Mouse (Mus musculus): Measurements from ENCODE around the gene Bnip3. TPM values are rescaled to one million over a fixed set of nuclear protein-coding genes. Genes with fewer than 3 reads are reported as not detected.

Gene Bnip3
- total RNA-seq (2012; rRNA removed) (27.0 and 102 TPM in 2 replicates), total RNA-seq (2014; rRNA removed) (176 and 294 TPM in 2 replicates), polyA plus RNA-seq (2012; ENCODE audit: insufficient read length, low read depth) (15.7 and 20.8 TPM in 2 replicates)

GRCm38 (mm10) chr7:138909277-138910192 lies at the start of gene Bnip3:
Bnip3 (minus strand) TSS chr7:138909519.
- Histone ChIP-seq H3K9ac (ENCODE audit: insufficient read depth, low read depth) (peak within 1 kb of the TSS; percentile 69), H3K9me3 (replicated peaks; ENCODE audit: low read length) (no peaks in the 10 kb centered on the region), H3K4me1 (ENCODE audit: control insufficient read depth in 1 of 2, insufficient read depth in 2 of 2) (peaks cover 12 to 39% of the 10 kb centered on the region in 2 experiments), H3K27ac (ENCODE audit: insufficient read depth, low read depth) (peak within 1 kb of the TSS; percentile 25), H3K79me2 (replicated peaks; ENCODE audit: control insufficient read depth, extremely low read depth, insufficient read depth, poor library complexity, severe bottlenecking) (no peaks in the 10 kb centered on the region), H3K27me3 (replicated peaks) (peaks cover 18% of the 10 kb centered on the region), H3K36me3 (replicated peaks in 1 of 2; ENCODE audit: control insufficient read depth in 1 of 2, insufficient read depth in 1 of 2, low read length in 1 of 2) (no peaks in the 10 kb centered on the region), H3K4me2 (ENCODE audit: insufficient read depth, low read depth, poor library complexity, severe bottlenecking) (peak within 1 kb of the TSS; percentile 91), H3K4me3 (replicated peaks in 1 of 3; ENCODE audit: low read depth in 2 of 3, low read length in 2 of 3, poor library complexity in 1 of 3) (peak within 1 kb of the TSS; percentile 57 to 95 (median 93))
- DNase-seq (ENCODE audit: extremely low read depth), result peak; percentile 88
- no peak for TF ChIP-seq CHD2 (IDR thresholded peaks at IDR 0.05; ENCODE audit: low read length)
- TF ChIP-seq MAZ (IDR thresholded peaks at IDR 0.05; ENCODE audit: low read depth, low read length), result peak; percentile 85
- TF ChIP-seq IRF4 (IDR thresholded peaks at IDR 0.05; ENCODE audit: low read depth, low read length), result no peak
- TF ChIP-seq ELF1 (IDR thresholded peaks at IDR 0.05; ENCODE audit: low read depth, low read length), result peak; percentile 27; the same call in 1 of the 2 replicates
- TF ChIP-seq PAX5 (IDR thresholded peaks at IDR 0.05; ENCODE audit: low read length), result no peak
- TF ChIP-seq POLR2AphosphoS2 (IDR thresholded peaks at IDR 0.05; ENCODE audit: low read depth, low read length), result no peak
- no peak for TF ChIP-seq USF2 (conservative IDR thresholded peaks at IDR 0.05; ENCODE audit: low read depth, low read length)
- peak; percentile 34; the same call in 1 of the 2 replicates for TF ChIP-seq ZMIZ1 (IDR thresholded peaks at IDR 0.05; ENCODE audit: low read depth, low read length)
- TF ChIP-seq ZNF384 (IDR thresholded peaks at IDR 0.05; ENCODE audit: low read depth, low read length), result no peak
- no peak for TF ChIP-seq CHD1 (IDR thresholded peaks at IDR 0.05; ENCODE audit: low read depth, low read length)
- no peak for TF ChIP-seq KAT2A (IDR thresholded peaks at IDR 0.05; ENCODE audit: insufficient replicate concordance, low read length)
- no peak for TF ChIP-seq MXI1 (IDR thresholded peaks at IDR 0.05; ENCODE audit: low read depth, low read length)
- no peak for TF ChIP-seq RAD21 (IDR thresholded peaks at IDR 0.05; ENCODE audit: low read depth, low read length)
- no peak for TF ChIP-seq USF1 (IDR thresholded peaks at IDR 0.05; ENCODE audit: low read depth, low read length)
- TF ChIP-seq MAFK (IDR thresholded peaks at IDR 0.05; ENCODE audit: insufficient replicate concordance, low read length), result no peak
- TF ChIP-seq ZKSCAN1 (IDR thresholded peaks at IDR 0.05; ENCODE audit: borderline replicate concordance, low read depth, low read length), result no peak
- TF ChIP-seq UBTF (IDR thresholded peaks at IDR 0.05; ENCODE audit: low read depth, low read length), result no peak
- no peak for TF ChIP-seq MYC (IDR thresholded peaks at IDR 0.05; ENCODE audit: low read depth, low read length)
- 0 out of 2 replicates have a peak, but pooled peaks have one; percentile 50 for TF ChIP-seq ETS1 (conservative IDR thresholded peaks at IDR 0.05; ENCODE audit: low read depth, low read length)
- TF ChIP-seq CTCF (conservative IDR thresholded peaks at IDR 0.05 in 1 of 2, IDR thresholded peaks at IDR 0.05 in 1 of 2; ENCODE audit: low read depth in 2 of 2, low read length in 2 of 2), result no peak
- no peak for TF ChIP-seq JUN (IDR thresholded peaks at IDR 0.05; ENCODE audit: insufficient read depth, low read depth, low read length)
- TF ChIP-seq SIN3A (IDR thresholded peaks at IDR 0.05; ENCODE audit: low read length), result no peak
- TF ChIP-seq RCOR1 (conservative IDR thresholded peaks at IDR 0.05; ENCODE audit: low read depth, low read length), result no peak; the same call in 1 of the 2 replicates
- TF ChIP-seq HCFC1 (IDR thresholded peaks at IDR 0.05; ENCODE audit: low read depth, low read length), result no peak; the same call in 1 of the 2 replicates
- TF ChIP-seq TCF12 (IDR thresholded peaks at IDR 0.05; ENCODE audit: low read depth, low read length), result peak; percentile 66
- TF ChIP-seq JUND (conservative IDR thresholded peaks at IDR 0.05; ENCODE audit: low read depth, low read length), result no peak
- no peak for TF ChIP-seq ZC3H11A (IDR thresholded peaks at IDR 0.05; ENCODE audit: low read depth, low read length)
- 0 out of 2 replicates have a peak, but pooled peaks have one; percentile 33 for TF ChIP-seq MAX (IDR thresholded peaks at IDR 0.05; ENCODE audit: low read length)
- peak; percentile 38 for TF ChIP-seq NELFE (IDR thresholded peaks at IDR 0.05; ENCODE audit: low read depth, low read length)
- peak; percentile 78 for TF ChIP-seq NRF1 (IDR thresholded peaks at IDR 0.05; ENCODE audit: low read depth, low read length)
- TF ChIP-seq GABPA (IDR thresholded peaks at IDR 0.05; ENCODE audit: insufficient replicate concordance, low read depth, low read length), result no peak
- no peak for TF ChIP-seq E2F4 (IDR thresholded peaks at IDR 0.05; ENCODE audit: insufficient replicate concordance, low read depth, low read length)
- TF ChIP-seq EP300 (IDR thresholded peaks at IDR 0.05; ENCODE audit: low read length), result no peak
- TF ChIP-seq MEF2A (IDR thresholded peaks at IDR 0.05; ENCODE audit: borderline replicate concordance, low read depth, low read length), result no peak; the same call in 1 of the 2 replicates
- TF ChIP-seq POLR2A (IDR thresholded peaks at IDR 0.05; ENCODE audit: low read depth, low read length), result peak; percentile 39
- no peak for TF ChIP-seq TBP (conservative IDR thresholded peaks at IDR 0.05; ENCODE audit: low read depth, low read length)
- TF ChIP-seq BHLHE40 (IDR thresholded peaks at IDR 0.05; ENCODE audit: low read depth, low read length), result peak; percentile 99
- no peak for TF ChIP-seq SMC3 (IDR thresholded peaks at IDR 0.05; ENCODE audit: low read depth, low read length)
- dilution Hi-C loops (cut with MboI; ENCODE audit: extremely low pct_ligation_motif_present, extremely low pct_unique_long_range_greater_than_20kb, low sequenced_read_pairs) (no loop called here), in situ Hi-C loops (cut with MboI; ENCODE audit: low pct_ligation_motif_present, low pct_unique_long_range_greater_than_20kb, low sequenced_read_pairs) (no loop called here)

Data from CH12.LX (cell line).